8 mouse cellular contexts compared by ENCODE assay signal in the genomic region with DNA sequence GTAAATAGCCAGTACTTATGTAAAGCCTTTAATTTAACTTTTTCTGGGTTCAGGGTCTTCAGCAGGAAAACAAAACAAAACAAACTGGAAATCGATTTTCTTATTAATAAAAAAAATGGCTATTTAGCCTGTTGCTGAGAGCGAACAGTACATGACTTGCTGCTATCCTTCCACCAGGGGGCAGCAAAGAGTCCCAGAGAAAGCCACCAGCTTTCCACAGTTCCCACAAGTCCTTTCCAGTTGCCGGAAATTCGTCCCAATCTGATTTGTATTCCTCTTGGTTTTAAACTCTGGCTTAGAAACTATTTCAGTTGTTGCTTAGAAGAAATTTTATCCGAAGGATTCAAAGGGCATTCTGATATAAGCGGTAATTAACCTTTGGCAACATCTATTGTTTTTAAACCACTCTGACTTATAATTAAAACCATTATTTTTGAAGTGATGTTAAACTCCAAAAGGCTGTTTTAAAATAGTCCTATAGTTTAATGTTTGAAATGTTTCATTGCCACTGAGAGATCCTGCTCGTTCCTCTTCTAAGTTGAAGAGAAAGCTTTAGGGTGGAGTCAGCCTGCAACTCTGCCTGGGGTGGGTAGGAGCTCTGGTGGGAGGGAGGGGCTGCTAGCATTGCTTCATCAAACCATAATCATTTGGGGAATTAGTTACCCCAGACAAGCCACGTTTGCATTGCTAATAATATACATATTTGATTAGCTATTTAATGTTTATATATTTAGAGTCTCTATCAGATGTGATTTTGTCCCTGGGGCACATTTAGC. TPM values are rescaled to one million over a fixed set of nuclear protein-coding genes. Genes with fewer than 3 reads are reported as not detected.
DNase-seq lines count a peak whose midpoint lies in the region; ATAC-seq and TF ChIP-seq lines count a peak whose summit lies in the region.

No protein-coding gene starts in this region.

- no peak overlapping the region for H3K27ac ChIP-seq in ES-Bruce4 (ENCODE audit: insufficient read depth, low read length)
- H3K27ac ChIP-seq in embryonic fibroblast, embryonic 13.5 days (ENCODE audit: insufficient read depth, low read length), result no peak overlapping the region
- no peak overlapping the region for H3K27ac ChIP-seq in heart, embryonic 16.5 days (ENCODE audit: low read length)
- H3K27ac ChIP-seq in liver, embryonic 15.5 days (replicated peaks), result peak overlapping the region; percentile 71; the same call in 1 of the 2 replicates
- H3K27ac ChIP-seq in neural tube, embryonic 13.5 days (replicated peaks), result no peak overlapping the region

- no peak for ATAC-seq in heart, embryonic 16.5 days (replicated peaks; ENCODE audit: extremely low read depth, insufficient read depth, low FRiP score)
- ATAC-seq in liver, embryonic 15.5 days (ENCODE audit: insufficient read depth), result peak; percentile 50; the same call in 1 of the 2 replicates
- no peak for ATAC-seq in neural tube, embryonic 13.5 days (ENCODE audit: low read depth)

- no peaks in the 10 kb centered on the region for H3K27me3 ChIP-seq in ES-Bruce4 (ENCODE audit: control insufficient read depth, insufficient read depth, low read length, poor library complexity, severe bottlenecking)
- H3K27me3 ChIP-seq in heart, embryonic 16.5 days (ENCODE audit: control insufficient read depth, insufficient read depth, low read length), result no peaks in the 10 kb centered on the region
- no peaks in the 10 kb centered on the region for H3K27me3 ChIP-seq in liver, embryonic 15.5 days
- no peaks in the 10 kb centered on the region for H3K27me3 ChIP-seq in neural tube, embryonic 13.5 days

- peak overlapping the region; percentile 53 for H3K4me2 ChIP-seq in heart, embryonic 16.5 days (ENCODE audit: low read depth, low read length)
- H3K4me2 ChIP-seq in liver, embryonic 15.5 days, result peak overlapping the region; percentile 29
- H3K4me2 ChIP-seq in neural tube, embryonic 13.5 days, result peak overlapping the region; percentile 36

- DNase-seq in brain, embryonic 14.5 days (ENCODE audit: low read depth), result peak; percentile 93
- peak; percentile 83 to 85 for DNase-seq in kidney, postnatal 36 days
- DNase-seq in thymus, postnatal 25 days, result peak; percentile 17

- no peak for TF ChIP-seq EP300 in ES-Bruce4 (IDR thresholded peaks at IDR 0.05; ENCODE audit: insufficient read depth, low read depth, low read length)

- no peaks in the 10 kb centered on the region for H3K9me3 ChIP-seq in ES-Bruce4 (replicated peaks; ENCODE audit: control insufficient read depth, insufficient read depth, low read length, poor library complexity, severe bottlenecking)
- no peaks in the 10 kb centered on the region for H3K9me3 ChIP-seq in heart, embryonic 16.5 days (replicated peaks; ENCODE audit: control insufficient read depth, low read length)
- no peaks in the 10 kb centered on the region for H3K9me3 ChIP-seq in liver, embryonic 15.5 days (replicated peaks)
- no peaks in the 10 kb centered on the region for H3K9me3 ChIP-seq in neural tube, embryonic 13.5 days

- H3K4me3 ChIP-seq in ES-Bruce4 (ENCODE audit: low read depth, low read length), result no peak overlapping the region; the same call in 1 of the 2 replicates
- H3K4me3 ChIP-seq in embryonic fibroblast, embryonic 13.5 days (ENCODE audit: insufficient read depth, low read length), result no peak overlapping the region
- H3K4me3 ChIP-seq in heart, embryonic 16.5 days (ENCODE audit: low read length), result peak overlapping the region; percentile 24
- no peak overlapping the region for H3K4me3 ChIP-seq in liver, embryonic 15.5 days (replicated peaks)
- H3K4me3 ChIP-seq in neural tube, embryonic 13.5 days, result no peak overlapping the region

- peaks cover 3% of the 10 kb centered on the region for H3K4me1 ChIP-seq in ES-Bruce4 (ENCODE audit: control insufficient read depth, insufficient read depth, low read length)
- no peaks in the 10 kb centered on the region for H3K4me1 ChIP-seq in embryonic fibroblast, embryonic 13.5 days (ENCODE audit: control insufficient read depth, insufficient read depth, low read length)
- peaks cover 3% of the 10 kb centered on the region; the same call in 1 of the 2 replicates for H3K4me1 ChIP-seq in heart, embryonic 16.5 days (ENCODE audit: control insufficient read depth, insufficient read depth, low read length)
- peaks cover 5% of the 10 kb centered on the region; the same call in 1 of the 2 replicates for H3K4me1 ChIP-seq in liver, embryonic 15.5 days (replicated peaks)
- H3K4me1 ChIP-seq in neural tube, embryonic 13.5 days (replicated peaks), result peaks cover 9% of the 10 kb centered on the region

- H3K36me3 ChIP-seq in ES-Bruce4 (ENCODE audit: control insufficient read depth, insufficient read depth, low read length, poor library complexity, severe bottlenecking), result no peaks in the 10 kb centered on the region
- H3K36me3 ChIP-seq in heart, embryonic 16.5 days (ENCODE audit: control insufficient read depth, insufficient read depth), result no peaks in the 10 kb centered on the region
- H3K36me3 ChIP-seq in liver, embryonic 15.5 days (replicated peaks), result no peaks in the 10 kb centered on the region
- H3K36me3 ChIP-seq in neural tube, embryonic 13.5 days, result no peaks in the 10 kb centered on the region

- peak; percentile 75 for TF ChIP-seq CTCF in ES-Bruce4 (IDR thresholded peaks at IDR 0.05; ENCODE audit: low read depth, low read length)
- TF ChIP-seq CTCF in brain, embryonic 14.5 days (IDR thresholded peaks at IDR 0.05; ENCODE audit: borderline replicate concordance, extremely low read depth, insufficient read depth, insufficient read length), result peak; percentile 93
- peak; percentile 52; the same call in 1 of the 2 replicates for TF ChIP-seq CTCF in embryonic fibroblast, embryonic 13.5 days (IDR thresholded peaks at IDR 0.05; ENCODE audit: borderline replicate concordance, insufficient read depth, low read length)

- TF ChIP-seq POLR2A in ES-Bruce4 (IDR thresholded peaks at IDR 0.05; ENCODE audit: insufficient read depth, low read length), result no peak
- TF ChIP-seq POLR2A in brain, embryonic 14.5 days (IDR thresholded peaks at IDR 0.05; ENCODE audit: borderline replicate concordance, extremely low read depth, insufficient read depth, insufficient read length, poor library complexity, severe bottlenecking), result no peak
- TF ChIP-seq POLR2A in embryonic fibroblast, embryonic 13.5 days (IDR thresholded peaks at IDR 0.05; ENCODE audit: low read depth, low read length), result no peak

- WGBS in heart, embryonic 16.5 days, result 7% methylated on average over 8 of the region's 8 CpGs
- 10% methylated on average over 8 of the region's 8 CpGs for WGBS in liver, embryonic 15.5 days (ENCODE audit: insufficient replicate concordance)
- WGBS in neural tube, embryonic 13.5 days, result 14% methylated on average over 8 of the region's 8 CpGs

- peak overlapping the region; percentile 49 for H3K9ac ChIP-seq in ES-Bruce4 (ENCODE audit: low read depth, poor library complexity, severe bottlenecking)
- H3K9ac ChIP-seq in heart, embryonic 16.5 days (ENCODE audit: low read length), result peak overlapping the region; percentile 23; the same call in 1 of the 2 replicates
- no peak overlapping the region for H3K9ac ChIP-seq in liver, embryonic 15.5 days
- no peak overlapping the region for H3K9ac ChIP-seq in neural tube, embryonic 13.5 days

RNA-seq across cellular contexts. Expression of gene Gm28845, which starts 7.1 kb away (rescaled TPM):
- not detected in 2 replicates for polyA plus RNA-seq in ES-Bruce4 (2011; ENCODE audit: insufficient read depth, insufficient read length, low read depth, missing spikeins)
- polyA plus RNA-seq in brain, embryonic 14.5 days (2012; rRNA removed), result 0.14 TPM in 1 of 2 replicates, not detected in the other
- polyA plus RNA-seq in embryonic fibroblast, embryonic 13.5 days (2011; ENCODE audit: insufficient read length, low read depth, missing spikeins), result not detected in 2 replicates
- polyA plus RNA-seq in heart, embryonic 16.5 days (2015; fragmentation: Nextera tagmentation; extraction: Ambion mirVana), result not detected in 2 replicates
- polyA plus RNA-seq in liver, embryonic 15.5 days (2015; fragmentation: Nextera tagmentation; extraction: Ambion mirVana), result not detected in 2 replicates
- polyA plus RNA-seq in neural tube, embryonic 13.5 days (2015; fragmentation: Nextera tagmentation; extraction: Ambion mirVana), result not detected in 2 replicates

RNA-seq across cellular contexts. Expression of gene Cryga, which starts 9.0 kb away (rescaled TPM):
- not detected in 2 replicates for polyA plus RNA-seq in ES-Bruce4 (2011; ENCODE audit: insufficient read depth, insufficient read length, low read depth, missing spikeins)
- not detected in 2 replicates for polyA plus RNA-seq in brain, embryonic 14.5 days (2012; rRNA removed)
- not detected in 2 replicates for polyA plus RNA-seq in embryonic fibroblast, embryonic 13.5 days (2011; ENCODE audit: insufficient read length, low read depth, missing spikeins)
- not detected in 2 replicates for polyA plus RNA-seq in heart, embryonic 16.5 days (2015; fragmentation: Nextera tagmentation; extraction: Ambion mirVana)
- not detected in 2 replicates for polyA plus RNA-seq in liver, embryonic 15.5 days (2015; fragmentation: Nextera tagmentation; extraction: Ambion mirVana)
- not detected in 2 replicates for polyA plus RNA-seq in neural tube, embryonic 13.5 days (2015; fragmentation: Nextera tagmentation; extraction: Ambion mirVana)

RNA-seq across cellular contexts. Expression of gene D630023F18Rik, which starts 10.8 kb away (rescaled TPM):
- 7.2 and 9.9 TPM in 2 replicates for polyA plus RNA-seq in ES-Bruce4 (2011; ENCODE audit: insufficient read depth, insufficient read length, low read depth, missing spikeins)
- polyA plus RNA-seq in brain, embryonic 14.5 days (2012; rRNA removed), result 0.34 and 0.49 TPM in 2 replicates
- polyA plus RNA-seq in embryonic fibroblast, embryonic 13.5 days (2011; ENCODE audit: insufficient read length, low read depth, missing spikeins), result 0.32 TPM in 1 of 2 replicates, not detected in the other
- 0.40 and 0.42 TPM in 2 replicates for polyA plus RNA-seq in heart, embryonic 16.5 days (2015; fragmentation: Nextera tagmentation; extraction: Ambion mirVana)
- polyA plus RNA-seq in liver, embryonic 15.5 days (2015; fragmentation: Nextera tagmentation; extraction: Ambion mirVana), result 0.31 and 0.41 TPM in 2 replicates
- 0.34 and 0.38 TPM in 2 replicates for polyA plus RNA-seq in neural tube, embryonic 13.5 days (2015; fragmentation: Nextera tagmentation; extraction: Ambion mirVana)

RNA-seq across cellular contexts. Expression of gene Crygb, which starts 30.1 kb away (rescaled TPM):
- not detected in 2 replicates for polyA plus RNA-seq in ES-Bruce4 (2011; ENCODE audit: insufficient read depth, insufficient read length, low read depth, missing spikeins)
- polyA plus RNA-seq in brain, embryonic 14.5 days (2012; rRNA removed), result not detected in 2 replicates
- not detected in 2 replicates for polyA plus RNA-seq in embryonic fibroblast, embryonic 13.5 days (2011; ENCODE audit: insufficient read length, low read depth, missing spikeins)
- 0.32 and 0.66 TPM in 2 replicates for polyA plus RNA-seq in heart, embryonic 16.5 days (2015; fragmentation: Nextera tagmentation; extraction: Ambion mirVana)
- not detected in 2 replicates for polyA plus RNA-seq in liver, embryonic 15.5 days (2015; fragmentation: Nextera tagmentation; extraction: Ambion mirVana)
- 0.77 TPM in 1 of 2 replicates, not detected in the other for polyA plus RNA-seq in neural tube, embryonic 13.5 days (2015; fragmentation: Nextera tagmentation; extraction: Ambion mirVana)

RNA-seq across cellular contexts. Expression of gene Crygc, which starts 38.7 kb away (rescaled TPM):
- polyA plus RNA-seq in ES-Bruce4 (2011; ENCODE audit: insufficient read depth, insufficient read length, low read depth, missing spikeins), result not detected in 2 replicates
- 0.29 TPM in 1 of 2 replicates, not detected in the other for polyA plus RNA-seq in brain, embryonic 14.5 days (2012; rRNA removed)
- not detected in 2 replicates for polyA plus RNA-seq in embryonic fibroblast, embryonic 13.5 days (2011; ENCODE audit: insufficient read length, low read depth, missing spikeins)
- not detected in 2 replicates for polyA plus RNA-seq in heart, embryonic 16.5 days (2015; fragmentation: Nextera tagmentation; extraction: Ambion mirVana)
- polyA plus RNA-seq in liver, embryonic 15.5 days (2015; fragmentation: Nextera tagmentation; extraction: Ambion mirVana), result not detected in 2 replicates
- polyA plus RNA-seq in neural tube, embryonic 13.5 days (2015; fragmentation: Nextera tagmentation; extraction: Ambion mirVana), result not detected in 2 replicates

Comparison
In these comparisons a context has a peak if more than half of its experiments do, and no peak if none do; other contexts are left out.
1. H3K9ac ChIP-seq: peak in ES-Bruce4 (single experiment) and heart, embryonic 16.5 days (single experiment); none in liver, embryonic 15.5 days (single experiment) and neural tube, embryonic 13.5 days (single experiment).
2. DNase-seq: peak in every context shown above with its lines; median percentile 93 in brain, embryonic 14.5 days; 84 in kidney, postnatal 36 days; 17 in thymus, postnatal 25 days.
3. Peak in every context shown above with its lines, with median percentiles within 50 percentile points of each other: CTCF ChIP-seq and H3K4me2 ChIP-seq.